Mouse (Mus musculus) spleen, adult 2 months (tissue): ENCODE data around the gene Dnajb7. TPM values are rescaled to one million over a fixed set of nuclear protein-coding genes. Genes with fewer than 3 reads are reported as not detected.

Source experiments
- DNase-seq, 2 experiments: peaks; one replicate each; pipeline versions ENCODE4 v3.0.0 to v3.0.0-alpha.2; 2012 to 2021; ENCODE audit warnings: low spot score in 2 of 2, low read depth in 1 of 2
- H3K27ac ChIP-seq: fragments of 200-500 bp; 2 replicates; pipeline ENCODE4 v1.5.1; 2012; ENCODE audit warnings: low read length, inconsistent platforms; ENCODE audit not compliant: insufficient read depth
- H3K27me3 ChIP-seq: fragments of 200-500 bp; 2 replicates; pipeline ENCODE4 v1.6.1; 2012; ENCODE audit warnings: mild to moderate bottlenecking, moderate library complexity, low read length, inconsistent platforms; ENCODE audit not compliant: control insufficient read depth, insufficient read depth
- H3K36me3 ChIP-seq: fragments of 200-500 bp; 2 replicates; pipeline ENCODE4 v1.6.1; 2012; ENCODE audit warnings: mild to moderate bottlenecking, low read length, inconsistent platforms; ENCODE audit not compliant: control insufficient read depth, insufficient read depth
- H3K4me1 ChIP-seq: fragments of 200-500 bp; 2 replicates; pipeline ENCODE4 v1.6.1; 2011; ENCODE audit warnings: inconsistent platforms; ENCODE audit not compliant: control insufficient read depth, insufficient read depth, insufficient read length
- H3K4me3 ChIP-seq: fragments of 200-500 bp; 2 replicates; pipeline ENCODE4 v1.5.1; 2011; ENCODE audit warnings: mild to moderate bottlenecking, inconsistent platforms; ENCODE audit not compliant: insufficient read depth, insufficient read length; ENCODE audit errors: extremely low read depth
- CTCF ChIP-seq: fragments of 200-500 bp; IDR thresholded peaks from 2 replicates; pipeline ENCODE4 v1.5.1; 2011; ENCODE audit warnings: mild to moderate bottlenecking, inconsistent platforms; ENCODE audit not compliant: insufficient read depth, insufficient read length, insufficient replicate concordance; ENCODE audit errors: extremely low read depth
- POLR2A ChIP-seq: fragments of 200-500 bp; IDR thresholded peaks from 2 replicates; pipeline ENCODE4 v1.6.1; 2011; ENCODE audit warnings: low read depth, low read length, inconsistent platforms
- WGBS: fragments of 180-500 bp; shearing (Covaris S2); methylation state at CpG from one replicate; pipeline ENCODE4 v1.1.7; 2018; 5-methylcytosine and 5-hydroxymethylcytosine counted together
- polyA plus RNA-seq: library from polyadenylated mRNA; depleted of rRNA; stranded (reverse); fragments of >200 nt; gene quantifications from 2 replicates; pipeline ENCODE4 v1.2.3, GENCODE M21; 2012; rRNA removed

Dnajb7 gene
- polyA plus RNA-seq, 1 experiment: 0.09 TPM

GRCm38 (mm10) chr15:81360345-81361021 is 47.6 kb downstream of the Dnajb7 start, which contains the start of gene Slc25a17:
TSS of gene Slc25a17 (minus strand) at chr15:81360812.
- no peaks in the 10 kb centered on the region for H3K27me3 ChIP-seq
- peak within 1 kb of the TSS; percentile 75 for H3K27ac ChIP-seq
- peak; percentile 90 to 95 for DNase-seq
- WGBS: under 1% methylated on average over 30 of the region's 30 CpGs
- H3K36me3 ChIP-seq: peaks cover 7% of the 10 kb centered on the region
- 0 out of 2 replicates have a peak, but pooled peaks cover 3% of the 10 kb centered on the region for H3K4me1 ChIP-seq
- peak within 1 kb of the TSS; percentile 78 for H3K4me3 ChIP-seq
- TF ChIP-seq CTCF: no peak
- peak; percentile 52; the same call in 1 of the 2 replicates for TF ChIP-seq POLR2A

GRCm38 (mm10) chr15:81359421-81359820 is 48.7 kb downstream of the Dnajb7 start:
- Histone ChIP-seq H3K27ac (no peak overlapping the region), H3K27me3 (no peaks in the 10 kb centered on the region), H3K4me3 (no peak overlapping the region), H3K4me1 (0 out of 2 replicates have a peak, but pooled peaks cover 3% of the 10 kb centered on the region), H3K36me3 (peaks cover 1% of the 10 kb centered on the region)
- WGBS: 83% methylated on average over 5 of the region's 5 CpGs
- no peak for DNase-seq
- TF ChIP-seq CTCF (no peak), POLR2A (no peak)

DNA sequence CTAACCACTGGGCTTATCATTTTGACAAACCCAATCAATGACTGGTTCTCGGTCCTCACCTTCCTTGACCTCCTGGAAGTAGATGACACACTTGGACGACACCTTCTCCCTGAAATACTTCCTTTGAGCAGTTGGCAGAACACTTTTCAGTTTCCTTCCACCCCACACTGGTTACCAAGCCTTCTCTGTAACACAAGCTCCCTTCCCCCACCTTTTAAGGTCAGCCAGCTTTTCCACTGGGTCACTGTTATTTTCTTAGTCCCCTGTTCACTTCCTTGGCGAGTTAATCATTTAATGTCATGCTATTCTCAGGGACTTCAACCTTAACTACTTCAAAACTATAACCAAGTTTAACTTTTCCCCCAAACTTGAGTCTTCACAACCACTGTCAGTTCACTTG is 49.2 kb downstream of the Dnajb7 start:
- no peak for TF ChIP-seq POLR2A
- TF ChIP-seq CTCF: no peak
- Histone ChIP-seq H3K27ac (no peak overlapping the region), H3K4me3 (no peak overlapping the region), H3K27me3 (no peaks in the 10 kb centered on the region), H3K36me3 (peaks cover under 1% of the 10 kb centered on the region; the same call in 1 of the 2 replicates), H3K4me1 (0 out of 2 replicates have a peak, but pooled peaks cover 3% of the 10 kb centered on the region)
- whole genome bisulfite sequencing: 80% methylated on average over 3 of the region's 3 CpGs
- DNase-seq: no peak

GRCm38 (mm10) chr15:81356946-81357345 is 51.2 kb downstream of the Dnajb7 start:
- H3K27me3 ChIP-seq: no peaks in the 10 kb centered on the region
- no peak overlapping the region for H3K4me3 ChIP-seq
- no peaks in the 10 kb centered on the region for H3K36me3 ChIP-seq
- no peak overlapping the region for H3K27ac ChIP-seq
- 0 out of 2 replicates have a peak, but pooled peaks cover 3% of the 10 kb centered on the region for H3K4me1 ChIP-seq
- no peak for TF ChIP-seq POLR2A
- no peak for TF ChIP-seq CTCF
- WGBS: 83% methylated on average over 5 of the region's 5 CpGs
- no peak for DNase-seq

Other genes with a start within 250 kb of the Dnajb7 start
- gene Mrtfa, start 217.5 kb downstream of the Dnajb7 start, polyA plus RNA-seq: 80.0 and 100 TPM in 2 replicates
- gene Mchr1, start 172.8 kb downstream of the Dnajb7 start, polyA plus RNA-seq: 0.06 TPM in 1 of 2 replicates, not detected in the other
- gene Slc25a17, start 47.5 kb downstream of the Dnajb7 start, polyA plus RNA-seq: 9.9 and 10.5 TPM in 2 replicates
- gene St13, start 8.2 kb downstream of the Dnajb7 start, polyA plus RNA-seq: 14.1 and 16.2 TPM in 2 replicates
- 7.1 and 8.7 TPM in 2 replicates for gene Xpnpep3, start 8.2 kb downstream of the Dnajb7 start, polyA plus RNA-seq
- 32.3 and 32.9 TPM in 2 replicates for gene Rbx1, start 58.0 kb upstream of the Dnajb7 start, polyA plus RNA-seq
- 37.6 and 39.3 TPM in 2 replicates for gene Ep300, start 177.1 kb upstream of the Dnajb7 start, polyA plus RNA-seq